Mouse (Mus musculus) frontal cortex, postnatal 10 days (tissue): ENCODE measurements at regions not wholly inside any gene's neighbourhood (a gene's known extent, or its start where the extent isn't known, plus 50 kb on each side); places are given as distances from the start of the nearest gene placed in this dataset.
"Not testable (repeated sequence)": the region's sequence is repeated elsewhere in the genome, so short reads cannot be mapped to it uniquely, and the experiment has no call there.

ENCODE experiments used
- DNase-seq, 2 experiments: peaks; one replicate each; pipeline ENCODE4 v3.0.0; 2022; ENCODE audit warnings: low spot score in 2 of 2, mixed read lengths in 1 of 2

DNA sequence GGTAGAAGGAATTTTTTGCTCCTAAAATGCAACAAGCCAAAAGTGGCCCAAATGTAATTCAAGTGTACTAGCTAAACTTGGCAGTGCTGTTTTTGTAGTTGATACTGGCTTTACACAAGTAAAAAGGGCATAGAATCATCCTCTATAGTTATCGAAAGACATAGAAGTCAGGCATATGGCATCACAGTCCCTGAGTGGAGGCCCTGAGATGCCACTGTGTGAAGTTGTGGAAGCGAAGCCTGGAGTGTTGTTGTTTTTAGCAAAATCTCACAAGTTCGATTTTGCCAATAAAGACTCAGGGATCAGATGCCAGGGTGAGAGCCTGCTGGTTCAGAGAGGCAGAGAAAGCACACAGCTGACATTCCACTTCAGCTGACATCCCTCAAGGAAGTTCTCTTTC is 121.6 kb upstream of the C9orf72 start:
- no peak for DNase-seq

DNA sequence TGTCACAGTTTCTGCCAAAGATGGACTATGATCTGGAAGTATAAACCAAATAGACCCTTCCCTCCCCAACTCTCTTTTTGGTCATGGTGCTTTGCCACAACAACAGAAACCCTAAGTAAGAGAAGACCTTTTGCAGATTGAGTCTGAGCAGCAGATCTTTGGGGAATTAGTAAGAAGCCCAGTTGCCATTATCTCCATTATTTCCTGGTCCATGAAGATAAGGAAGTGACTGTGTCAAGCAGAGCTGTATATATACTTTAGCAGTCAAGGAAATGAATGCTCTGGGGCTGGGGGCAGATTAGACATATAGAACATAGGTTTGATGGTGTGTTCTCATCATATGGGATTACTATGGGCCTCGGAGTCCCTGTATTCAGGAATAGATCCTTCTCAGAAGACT is 117.8 kb upstream of the C9orf72 start:
- DNase-seq, result no peak

DNA sequence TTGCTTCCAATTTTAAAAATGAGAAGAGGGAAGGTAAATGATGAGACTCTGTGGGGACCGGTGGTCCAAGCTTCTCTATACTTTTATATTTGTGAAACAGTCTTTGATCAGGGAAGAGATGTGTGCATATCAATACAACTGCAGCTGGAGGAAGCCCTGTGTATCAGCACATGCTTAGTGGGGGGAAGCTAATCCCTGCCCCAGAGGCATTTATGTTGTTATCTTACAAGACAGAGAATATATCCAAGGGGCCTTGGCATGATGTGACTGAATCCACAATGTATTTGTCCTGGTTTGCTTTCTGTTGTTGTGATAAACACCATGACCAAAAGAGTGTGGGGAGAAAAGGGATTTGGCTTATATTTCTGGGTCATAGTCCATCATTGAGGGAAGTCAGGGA is 105.2 kb upstream of the C9orf72 start:
- no peak for DNase-seq

DNA sequence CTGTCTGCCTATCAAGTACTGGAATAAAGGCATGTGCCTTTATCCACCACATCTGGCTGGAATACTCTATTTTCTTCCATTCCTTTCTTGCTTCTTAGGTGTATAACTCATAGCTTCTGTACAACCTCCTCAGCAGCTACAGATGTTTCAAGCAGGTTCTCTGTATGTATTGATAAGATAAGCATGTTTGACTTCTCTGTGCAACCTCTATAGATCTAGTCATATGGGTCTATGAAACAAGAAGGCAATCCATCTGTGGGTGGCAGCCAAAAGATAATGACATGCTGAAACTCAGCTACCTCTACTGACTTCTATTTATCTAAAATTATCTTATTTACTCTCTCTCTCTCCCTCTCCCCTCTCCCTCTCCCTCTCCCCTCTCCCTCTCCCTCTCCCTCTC is 99.3 kb upstream of the C9orf72 start:
- DNase-seq, result no peak

DNA sequence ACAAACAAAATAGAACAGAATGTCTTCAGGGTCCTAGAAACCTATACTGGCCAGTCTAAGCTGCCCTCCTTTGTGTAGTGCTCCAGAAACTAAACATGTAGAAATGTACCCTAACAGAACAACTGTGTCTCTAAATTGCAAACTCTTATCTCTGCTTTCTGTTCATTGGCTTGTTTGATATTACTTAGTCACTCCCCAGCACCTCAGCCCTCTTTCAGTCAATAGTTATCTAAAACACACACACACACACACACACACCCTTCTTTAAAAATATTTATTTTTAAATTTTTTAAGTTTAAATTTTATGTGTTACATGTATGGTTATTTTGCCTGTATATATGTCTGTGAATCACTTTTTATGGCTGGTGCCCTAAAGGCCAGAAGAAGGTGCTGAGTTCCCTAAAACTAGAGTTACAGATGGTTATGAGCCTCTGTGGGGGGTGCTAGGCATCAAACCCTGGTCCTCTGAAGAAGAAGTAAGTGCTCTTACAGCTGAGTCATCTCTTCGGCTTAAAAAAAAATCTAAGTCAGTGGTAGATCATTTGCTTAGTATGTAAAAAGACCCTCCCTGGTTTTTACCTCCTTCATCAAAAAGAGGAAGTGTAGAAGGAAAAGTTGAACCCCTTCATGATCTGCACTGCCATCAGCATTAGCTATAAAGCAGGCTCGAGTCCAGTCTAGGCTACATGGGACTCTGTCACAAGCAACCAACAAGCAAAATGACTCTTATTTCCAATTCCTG is 96.6 kb upstream of the C9orf72 start:
- DNase-seq, result no peak

DNA sequence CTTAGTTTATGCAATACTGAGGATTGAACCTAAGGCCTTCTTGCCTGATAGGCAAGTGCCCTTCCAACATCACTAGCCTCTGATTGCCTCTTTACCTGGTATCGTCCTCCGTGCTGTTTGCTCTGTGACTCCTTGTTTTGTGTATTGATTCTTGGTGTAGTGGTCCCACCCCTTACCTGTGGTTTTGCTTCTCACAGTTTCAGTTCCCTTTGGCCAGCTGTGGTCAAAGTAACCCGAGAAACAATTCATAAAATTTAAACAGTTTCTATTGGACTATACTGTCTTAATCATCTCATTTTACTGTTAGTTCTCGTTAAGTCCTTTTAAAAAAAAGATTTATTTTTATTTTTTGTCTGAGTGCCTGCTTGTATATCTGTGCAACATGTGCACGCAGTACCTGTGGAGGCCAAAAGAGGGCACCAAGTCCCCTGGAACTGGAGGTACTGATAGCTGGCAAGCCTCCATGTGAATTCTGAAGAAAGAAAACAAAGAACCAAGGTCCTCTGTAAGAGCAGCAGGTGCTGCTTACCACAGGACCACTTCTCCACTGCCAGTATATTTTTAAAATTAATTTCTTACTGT is 84.5 kb upstream of the C9orf72 start:
- peak in 1 of 2 experiments; percentile 38 for DNase-seq

DNA sequence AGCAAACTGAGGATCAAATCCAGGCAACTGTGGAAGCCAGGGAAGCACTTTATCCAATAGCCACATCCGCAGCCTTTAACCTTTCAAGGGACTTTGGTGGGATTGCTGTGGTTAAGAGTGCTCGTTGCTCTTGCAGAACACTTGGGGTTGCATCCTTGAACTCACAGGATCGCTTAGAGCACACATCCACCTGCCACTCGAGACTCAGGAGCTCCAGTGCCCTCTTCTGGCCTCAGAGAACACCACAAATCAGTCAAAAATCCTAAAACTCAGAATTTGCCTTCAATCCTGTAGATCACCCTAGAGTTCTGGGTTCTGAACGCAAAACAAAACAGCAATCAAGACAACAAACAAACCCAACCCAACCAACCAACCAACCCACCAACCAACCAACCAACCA is 82.2 kb upstream of the C9orf72 start:
- no peak for DNase-seq

DNA sequence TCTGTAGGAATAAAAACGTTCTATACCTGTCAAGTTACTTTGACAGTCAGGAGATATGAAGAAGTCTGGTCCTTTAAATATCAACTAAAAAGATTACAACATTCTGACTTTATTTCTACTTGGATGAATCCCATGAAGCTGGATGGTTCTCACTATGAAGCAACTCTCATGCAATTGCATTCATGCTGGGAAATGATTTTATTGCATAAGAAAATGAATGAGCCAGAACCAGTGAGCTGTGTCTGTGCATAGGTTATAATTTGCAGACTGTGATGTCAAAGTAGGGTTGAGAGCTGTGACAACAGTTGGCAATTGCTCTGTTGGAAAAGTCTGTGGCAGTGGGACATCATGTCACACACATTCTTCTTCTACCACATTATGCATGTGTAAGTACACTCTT is 79.2 kb upstream of the C9orf72 start:
- no peak for DNase-seq

DNA sequence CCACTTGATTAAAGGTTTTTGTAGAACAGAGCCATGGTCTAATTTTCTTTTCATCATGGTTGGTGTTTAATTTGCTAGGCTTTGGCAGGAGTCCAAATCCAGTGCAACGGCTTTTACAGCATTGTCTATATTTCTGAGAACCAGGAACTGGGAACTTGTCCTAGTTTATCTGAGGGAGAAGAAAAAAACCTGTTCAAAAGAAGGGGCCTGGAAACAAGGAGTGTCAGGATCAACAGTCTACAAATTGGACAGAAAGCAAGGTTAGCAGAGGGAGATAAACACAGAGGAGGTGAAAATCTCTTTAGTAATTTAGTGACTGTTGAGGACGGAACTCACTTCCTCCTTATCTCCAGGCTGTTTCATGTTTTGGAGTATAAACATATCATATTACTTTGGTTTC is 74.9 kb upstream of the C9orf72 start:
- no peak for DNase-seq

DNA sequence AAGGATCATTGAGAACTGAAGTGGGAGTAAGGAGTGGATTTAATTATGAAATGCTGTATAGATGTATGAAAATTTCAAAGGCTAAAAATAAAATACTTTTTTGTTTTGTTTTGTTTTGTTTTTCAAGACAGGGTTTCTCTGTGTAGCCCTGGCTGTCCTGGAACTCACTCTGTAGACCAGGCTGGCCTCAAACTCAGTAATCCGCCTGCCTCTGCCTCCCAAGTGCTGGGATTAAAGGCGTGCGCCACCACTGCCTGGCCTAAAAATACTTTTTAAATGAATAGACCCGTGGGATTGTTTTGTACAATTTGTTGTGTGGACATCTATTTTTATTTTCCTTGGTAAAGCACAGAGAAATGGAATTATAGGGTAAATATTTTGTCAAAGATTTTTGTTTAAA is 74.4 kb upstream of the C9orf72 start:
- DNase-seq, result not testable (repeated sequence)

DNA sequence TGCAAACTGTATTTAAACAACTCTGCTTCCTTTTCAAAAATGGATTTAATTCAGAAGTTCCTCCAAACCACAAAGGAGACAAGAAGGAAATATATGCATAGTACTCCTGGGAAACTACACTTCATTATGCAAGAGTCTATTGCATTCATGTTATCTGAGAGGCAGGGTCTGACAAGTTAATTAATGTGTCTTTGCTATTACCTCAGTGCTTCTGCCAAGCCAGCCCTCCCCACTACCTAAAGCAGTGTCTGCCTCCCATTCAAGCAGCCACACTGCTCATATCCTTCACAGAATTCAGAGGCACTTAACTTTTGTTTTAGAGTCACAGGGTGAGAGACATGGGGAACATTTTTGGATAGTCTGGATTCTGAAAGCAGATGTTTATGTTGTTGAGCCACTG is 58.6 kb upstream of the C9orf72 start:
- DNase-seq, result no peak
